Mouse (Mus musculus) megakaryocyte-erythroid progenitor cell, adult 5-6 weeks (primary cell): ENCODE results near the gene Sufu. TPM values are rescaled to one million over a fixed set of nuclear protein-coding genes. Genes with fewer than 3 reads are reported as not detected.

Source experiments
- ATAC-seq: replicated peaks from 2 replicates; pipeline ENCODE4 v1.8.0; 2016; ENCODE audit warnings: mild to moderate bottlenecking, inconsistent platforms; ENCODE audit not compliant: severe bottlenecking, poor library complexity, low FRiP score, low TSS enrichment
- total RNA-seq, 2 experiments: library from RNA; stranded (forward) in 1 of 2; stranded (reverse) in 1 of 2; fragments of 200-1000, 215-1000 nt in 1 of 2; fragments of >200 nt in 1 of 2; fragmentation: Nextera tagmentation in 1 of 2; gene quantifications; 2 replicates each; pipeline ENCODE4 v1.2.3; 2014 to 2017

The Sufu gene
- total RNA-seq, 2 experiments from 2014 or later = 7.4 to 16.3 TPM

DNA sequence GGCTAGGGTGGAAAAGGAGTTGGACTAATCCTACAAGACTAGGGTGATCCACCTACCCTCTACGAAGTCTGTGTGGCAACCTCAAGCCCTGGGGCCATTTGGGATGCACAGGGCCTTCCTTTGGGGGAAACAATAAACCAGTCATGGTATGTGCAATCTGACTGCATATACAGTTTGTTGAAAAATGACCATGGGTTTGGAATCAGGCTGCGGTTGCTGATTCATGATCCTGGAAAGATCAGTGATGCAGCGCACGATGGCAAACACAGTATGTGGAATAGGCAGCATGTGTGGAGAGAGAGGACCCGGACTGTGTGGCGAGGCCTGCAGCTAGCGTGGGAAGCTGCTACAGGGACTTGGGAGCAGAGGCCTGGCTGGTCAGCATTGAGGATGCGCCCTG lies 58.9 kb downstream of the Sufu start:
- ATAC-seq = no peak

DNA sequence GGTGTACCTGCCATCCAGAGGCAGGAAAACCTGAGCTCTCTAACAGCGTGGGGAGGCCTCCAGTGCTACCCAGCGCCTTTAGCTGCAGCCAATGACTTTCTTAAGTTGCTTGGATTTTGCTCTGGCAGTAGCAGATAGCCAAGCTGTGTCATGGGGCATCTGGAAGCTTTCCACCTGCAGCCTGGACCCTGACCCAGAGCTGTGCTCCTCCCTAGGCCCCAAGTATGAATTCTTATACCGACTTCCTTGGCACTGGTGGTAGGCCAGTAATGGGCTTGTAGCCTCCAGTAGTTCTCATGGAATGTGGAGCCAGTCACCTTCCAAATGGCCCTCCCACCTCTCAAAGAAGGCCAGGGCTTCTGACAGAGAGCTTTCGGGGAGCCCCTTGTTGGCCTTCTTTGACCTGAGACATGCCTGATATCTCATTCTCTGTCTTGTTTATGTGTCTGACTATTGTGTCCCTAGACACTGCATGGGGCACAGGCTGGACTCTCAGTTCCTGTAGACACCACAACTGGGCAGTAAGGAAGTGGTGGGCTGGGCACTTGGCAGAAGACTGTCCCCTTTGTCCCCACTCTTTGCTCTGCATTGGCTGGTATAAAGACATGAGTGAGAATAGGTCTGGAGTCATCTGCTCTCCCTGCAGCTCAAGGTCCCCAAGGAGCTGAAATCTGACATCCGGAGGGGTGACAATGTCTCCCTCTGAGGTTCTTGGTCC lies 59.5 kb downstream of the Sufu start:
- ATAC-seq = no peak

DNA sequence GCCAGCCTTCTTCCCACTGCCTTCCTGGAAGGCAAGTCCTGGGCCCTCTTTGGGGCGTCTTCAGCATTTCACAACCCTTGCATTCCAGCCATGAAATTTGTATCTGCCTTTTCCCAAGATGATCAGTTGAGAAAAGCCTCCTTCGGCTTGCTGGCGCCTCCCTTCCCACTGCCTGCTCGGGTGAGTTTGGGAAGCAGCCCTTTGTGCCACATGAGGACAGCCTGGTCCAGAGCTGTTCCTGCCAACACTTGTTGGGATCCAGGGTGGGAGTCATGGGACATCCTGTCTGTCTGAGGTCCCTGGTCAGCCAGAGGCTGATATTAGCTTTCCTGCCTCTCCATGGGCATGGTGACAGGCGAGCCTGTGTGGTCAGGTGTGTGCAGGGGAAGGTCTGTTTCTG lies 61.1 kb downstream of the Sufu start:
- no peak for ATAC-seq

DNA sequence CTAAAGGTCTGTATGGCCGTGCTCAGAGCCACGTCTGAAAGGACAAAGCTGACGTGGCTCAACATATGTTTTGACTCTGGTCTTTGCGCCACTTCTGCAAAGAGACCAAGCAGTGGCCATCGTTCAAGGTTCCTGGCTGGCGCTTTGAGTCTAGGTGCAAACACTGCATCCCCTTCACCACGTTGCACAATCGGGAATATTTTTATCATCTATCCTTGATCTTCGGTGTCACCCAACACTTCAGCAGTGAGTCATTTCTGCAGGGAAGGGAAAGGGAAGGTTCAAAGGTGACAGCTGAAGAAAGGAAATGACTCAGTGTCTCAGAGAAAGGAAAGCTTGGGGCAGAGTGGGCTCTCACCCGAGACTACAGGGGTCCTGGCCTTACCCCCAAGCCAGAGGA lies 62.6 kb downstream of the Sufu start:
- ATAC-seq = no peak

DNA sequence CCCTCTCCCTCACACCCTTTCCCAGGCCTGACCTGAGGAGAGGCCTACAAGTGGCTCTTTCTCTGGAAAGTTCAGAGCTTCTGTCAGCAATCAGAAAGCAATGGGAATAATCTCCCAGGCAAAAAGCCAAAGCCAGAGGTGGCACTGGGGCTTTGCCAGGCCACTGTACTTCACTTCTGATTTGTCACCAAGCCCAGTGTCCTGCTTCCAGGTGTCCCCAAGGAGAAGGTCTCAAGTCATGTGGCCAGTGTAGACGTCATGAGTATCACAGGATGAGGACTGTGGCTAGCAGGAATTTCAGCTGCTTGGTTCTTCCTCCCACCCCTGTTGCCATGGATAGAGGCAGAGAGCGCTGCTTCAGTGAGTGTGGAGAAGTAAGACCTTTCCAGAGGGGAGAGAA lies 63.2 kb downstream of the Sufu start:
- no peak for ATAC-seq

DNA sequence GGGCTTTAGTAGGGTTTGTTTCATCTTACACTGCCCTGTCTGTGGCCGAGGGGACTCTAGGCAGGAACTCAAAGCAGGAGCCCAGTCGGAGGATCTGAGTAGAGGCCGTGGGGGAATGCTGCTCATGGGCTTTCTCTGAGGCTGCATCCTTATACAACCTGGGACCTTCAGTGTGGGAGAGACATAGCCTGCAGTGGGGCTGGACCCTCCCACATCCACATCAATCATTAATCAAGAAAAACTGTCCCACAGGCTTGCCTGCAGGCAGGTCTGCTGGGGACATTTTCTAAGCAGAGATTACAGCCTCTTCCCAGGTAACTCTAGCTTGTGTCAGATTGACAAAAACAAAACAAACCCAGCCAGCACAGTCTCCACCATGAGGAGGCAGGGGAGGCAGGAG lies 65.9 kb downstream of the Sufu start:
- no peak for ATAC-seq

DNA sequence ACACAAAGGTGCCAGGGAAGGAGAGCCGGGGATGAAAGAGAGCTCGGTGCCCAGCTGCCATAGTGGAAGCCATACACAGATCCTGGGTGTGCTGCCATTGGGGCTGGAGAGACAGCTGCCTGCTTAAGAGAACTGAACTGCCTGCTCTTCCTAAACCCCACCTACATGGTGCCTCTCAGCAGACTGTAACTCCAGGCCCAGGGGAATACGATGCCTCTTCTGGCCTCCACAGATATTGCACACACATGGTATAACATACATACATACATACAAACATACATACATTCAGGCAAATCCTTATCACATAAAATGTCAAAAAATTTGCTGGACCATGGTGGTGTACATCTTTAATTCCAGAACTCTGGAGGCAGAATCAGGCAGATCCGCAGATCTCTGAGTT lies 66.8 kb downstream of the Sufu start:
- ATAC-seq = no peak

DNA sequence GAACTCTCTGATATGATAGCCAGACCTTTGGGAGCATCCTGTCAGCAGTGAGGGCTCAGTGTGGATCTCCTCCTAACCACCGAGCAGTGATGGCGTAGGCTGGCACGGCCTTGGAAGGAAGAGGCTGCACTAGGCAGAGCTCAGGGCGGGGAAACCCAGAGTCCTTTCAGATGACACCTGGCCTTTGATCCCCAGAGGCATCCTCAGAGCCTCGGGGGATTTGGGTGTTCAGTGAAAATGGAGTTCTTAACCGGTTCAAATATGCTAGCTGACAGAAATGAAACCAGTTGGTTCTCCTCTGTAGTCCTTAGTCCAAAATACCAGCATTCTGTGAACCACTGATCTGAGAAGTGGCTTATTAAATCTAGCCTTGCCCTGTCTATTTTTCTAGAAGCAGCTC lies 69.5 kb downstream of the Sufu start:
- no peak for ATAC-seq

DNA sequence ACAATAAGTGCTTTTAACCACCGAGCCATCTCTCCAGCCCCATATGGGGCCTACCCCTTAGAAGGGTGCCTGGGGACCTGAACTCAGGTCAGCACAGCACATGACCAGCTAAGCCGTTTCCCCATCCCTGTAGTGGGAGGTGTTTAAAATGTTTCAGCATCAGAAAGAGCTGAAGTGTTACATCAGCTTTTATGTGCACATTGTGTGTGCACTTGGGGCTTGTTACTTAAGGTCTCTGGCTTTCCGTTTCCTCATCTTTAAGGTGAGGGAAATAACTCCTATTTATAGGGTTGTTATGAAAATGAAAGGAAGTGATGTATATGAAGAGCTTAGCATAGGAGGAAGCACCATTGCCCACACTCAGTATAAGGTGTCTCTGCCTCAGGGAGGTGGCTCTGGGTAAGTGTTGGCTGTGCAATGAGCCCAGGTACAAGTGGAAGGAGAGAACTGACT lies 70.4 kb downstream of the Sufu start:
- no peak for ATAC-seq

DNA sequence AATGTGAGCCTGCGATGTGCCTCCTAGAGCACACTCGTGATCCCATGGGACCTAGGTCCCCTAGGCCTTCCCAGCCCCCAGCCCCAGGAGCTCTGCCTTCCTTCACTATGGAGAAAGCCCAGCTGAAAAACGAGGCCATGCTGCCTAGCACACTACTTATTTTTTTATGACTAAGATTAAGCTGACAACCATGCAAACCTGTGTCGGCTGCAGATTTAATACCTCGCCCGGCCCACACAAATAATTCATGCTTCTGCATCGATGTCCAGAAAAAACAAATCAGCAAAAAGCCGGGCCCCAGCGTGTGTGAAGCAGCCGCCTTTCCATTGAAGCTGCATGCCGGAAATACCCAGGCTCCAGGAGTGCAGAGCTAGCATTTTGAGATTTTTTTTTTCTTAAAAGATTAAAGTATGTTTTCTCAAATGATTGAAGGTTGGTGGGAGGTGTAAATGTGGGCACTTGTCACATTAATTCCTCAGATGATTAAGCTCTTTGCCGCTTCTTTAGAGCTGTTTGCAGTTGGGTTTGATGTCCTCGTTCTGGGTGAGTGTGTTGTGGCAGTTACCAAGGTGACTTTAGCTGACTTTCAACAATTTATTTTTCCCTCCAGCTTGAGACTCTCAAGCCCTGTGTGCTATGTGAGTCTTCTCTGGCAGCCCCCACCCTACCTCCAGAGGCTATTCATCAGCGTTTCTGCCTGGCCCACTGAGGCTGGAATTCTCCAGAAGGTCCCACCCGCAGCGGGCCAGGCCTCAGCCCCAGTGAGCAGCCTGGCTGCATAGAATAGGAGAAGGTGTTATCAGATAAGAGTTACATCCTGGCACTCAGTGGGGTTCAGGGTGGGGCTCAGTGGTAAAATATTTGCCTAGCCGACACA lies 73.9 kb downstream of the Sufu start:
- peak; percentile 88 for ATAC-seq

DNA sequence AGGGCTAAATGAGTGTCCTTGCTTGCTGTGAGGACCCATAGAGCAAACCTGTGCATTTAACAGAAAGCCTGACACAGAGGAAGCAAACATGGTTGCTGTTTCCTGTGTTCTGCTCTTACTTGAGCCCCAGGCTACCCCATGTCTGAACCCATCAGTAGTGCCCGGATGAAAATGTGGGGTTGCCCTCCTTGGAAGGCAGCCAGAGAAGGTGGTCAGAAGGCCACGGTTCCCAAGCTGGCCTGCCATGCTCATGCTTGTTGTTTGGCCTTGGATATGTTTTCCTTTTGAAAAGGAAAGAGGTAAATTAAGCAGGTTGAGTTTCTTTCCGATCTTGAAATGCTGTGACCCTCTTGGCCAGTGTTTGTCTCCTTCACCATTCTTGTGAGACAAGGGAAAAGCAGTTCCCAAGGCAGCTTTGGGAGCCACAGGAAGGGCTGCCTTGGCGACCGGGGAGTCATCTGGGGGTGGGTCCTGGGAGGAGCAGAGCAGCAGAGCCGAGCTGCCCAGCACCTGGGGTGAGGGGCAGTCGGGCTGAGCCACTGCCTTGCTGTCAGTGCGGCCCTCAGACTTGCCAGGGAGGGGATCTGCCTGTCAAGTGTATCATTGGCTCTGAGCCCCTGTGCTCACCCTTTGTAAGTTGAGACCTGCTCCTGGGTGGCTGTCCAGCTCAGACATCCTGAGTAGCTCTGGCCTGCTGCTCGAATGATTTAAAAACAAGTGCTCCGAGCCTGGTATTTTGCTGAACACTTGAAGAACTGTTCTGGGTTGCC lies 74.8 kb downstream of the Sufu start:
- no peak for ATAC-seq

DNA sequence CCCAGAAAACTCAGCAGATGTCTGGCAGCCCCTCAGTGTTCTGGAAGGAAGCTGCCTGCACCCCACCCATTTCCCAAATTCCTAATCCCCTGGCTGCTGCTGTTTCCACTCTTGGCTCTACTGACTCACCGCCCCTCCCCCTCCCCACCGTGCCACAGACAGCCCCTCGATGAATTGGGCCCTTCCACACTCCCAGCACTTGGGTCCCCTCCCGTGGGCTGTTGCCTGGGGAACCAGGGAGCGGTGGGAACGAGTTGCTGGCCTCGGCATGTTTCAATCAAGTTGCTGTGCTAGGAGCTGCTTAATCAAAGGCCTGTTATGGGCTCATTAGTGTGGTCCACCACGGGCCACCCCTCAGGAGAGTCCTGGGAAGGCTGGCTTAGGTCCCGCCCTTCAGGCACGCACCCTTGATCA lies 80.7 kb downstream of the Sufu start:
- ATAC-seq = no peak

DNA sequence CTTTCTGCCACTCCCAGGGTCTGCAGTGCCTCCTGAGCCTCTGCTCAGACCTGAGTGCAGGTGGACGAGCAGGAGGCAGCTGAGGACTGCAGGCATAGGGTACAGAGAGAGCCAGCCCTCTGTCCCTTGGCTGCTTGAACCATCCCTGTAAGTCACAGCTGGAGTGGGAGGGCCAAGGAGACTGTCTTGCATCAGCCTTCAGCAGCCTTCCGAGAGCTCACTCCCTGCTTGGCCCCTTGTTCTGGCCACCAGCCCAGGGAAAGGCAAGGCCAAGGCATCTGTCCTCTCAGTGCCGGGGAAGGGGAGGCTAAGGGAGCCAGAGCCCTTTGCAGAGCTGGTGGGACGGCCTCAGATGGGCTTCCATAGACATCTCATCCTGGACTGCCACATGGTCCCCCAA lies 81.5 kb downstream of the Sufu start:
- ATAC-seq = no peak

DNA sequence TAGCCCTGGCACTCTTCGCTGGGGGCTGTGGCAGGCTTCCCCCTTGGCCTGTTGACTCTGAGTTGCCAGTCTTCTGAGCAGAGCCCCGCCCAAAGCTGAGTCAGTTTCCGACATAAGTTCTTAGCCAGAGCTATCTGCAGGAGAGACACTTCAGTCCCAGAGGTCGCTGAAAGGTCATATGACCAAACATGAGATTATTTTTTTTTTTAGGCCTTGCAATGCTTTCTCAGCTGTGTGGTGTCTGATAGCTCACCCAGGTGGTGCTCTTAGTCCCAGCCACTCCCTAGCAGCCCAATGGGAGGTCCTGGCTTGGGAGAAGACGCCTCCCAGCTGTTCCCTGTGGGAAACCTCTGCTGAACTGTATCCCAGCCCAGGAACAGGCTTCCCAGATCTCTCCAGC lies 82.1 kb downstream of the Sufu start:
- peak; percentile 52 for ATAC-seq

DNA sequence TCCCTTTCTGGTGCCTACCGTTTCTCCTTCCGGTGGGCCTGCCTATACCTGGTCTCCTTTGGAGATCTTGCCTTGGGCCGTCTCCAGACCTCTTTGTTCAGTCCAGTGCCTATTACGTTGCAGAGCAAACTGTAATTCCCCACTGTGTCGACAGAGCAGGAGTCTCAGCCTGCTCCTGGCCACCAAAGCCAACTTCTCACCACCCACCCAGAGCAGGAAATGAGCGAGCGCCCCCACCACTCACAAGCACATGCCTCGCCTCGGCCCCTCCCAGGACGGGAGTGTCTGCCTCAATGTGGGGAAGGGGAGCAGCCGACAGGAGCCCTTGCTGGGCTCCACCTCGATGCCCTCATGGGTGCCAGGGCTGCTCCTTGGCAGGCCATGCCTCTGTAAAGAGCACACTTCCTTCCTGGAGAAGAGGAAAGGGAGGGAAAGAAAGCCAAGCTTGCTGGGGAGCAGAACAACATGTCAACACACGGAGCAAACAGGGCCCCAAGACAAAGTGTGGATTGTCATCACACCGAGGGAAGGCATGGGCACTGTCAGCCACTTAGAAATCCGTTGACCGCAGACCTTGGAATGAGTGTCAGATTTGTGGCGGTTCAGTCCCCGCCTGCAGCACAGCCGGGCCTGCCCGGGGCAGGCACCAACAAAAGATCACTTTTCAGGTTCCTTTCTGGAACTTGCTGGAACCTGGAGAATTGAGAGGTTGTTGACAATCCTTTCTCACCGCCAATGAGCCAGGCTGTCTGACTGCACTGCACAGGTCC lies 82.8 kb downstream of the Sufu start:
- no peak for ATAC-seq

DNA sequence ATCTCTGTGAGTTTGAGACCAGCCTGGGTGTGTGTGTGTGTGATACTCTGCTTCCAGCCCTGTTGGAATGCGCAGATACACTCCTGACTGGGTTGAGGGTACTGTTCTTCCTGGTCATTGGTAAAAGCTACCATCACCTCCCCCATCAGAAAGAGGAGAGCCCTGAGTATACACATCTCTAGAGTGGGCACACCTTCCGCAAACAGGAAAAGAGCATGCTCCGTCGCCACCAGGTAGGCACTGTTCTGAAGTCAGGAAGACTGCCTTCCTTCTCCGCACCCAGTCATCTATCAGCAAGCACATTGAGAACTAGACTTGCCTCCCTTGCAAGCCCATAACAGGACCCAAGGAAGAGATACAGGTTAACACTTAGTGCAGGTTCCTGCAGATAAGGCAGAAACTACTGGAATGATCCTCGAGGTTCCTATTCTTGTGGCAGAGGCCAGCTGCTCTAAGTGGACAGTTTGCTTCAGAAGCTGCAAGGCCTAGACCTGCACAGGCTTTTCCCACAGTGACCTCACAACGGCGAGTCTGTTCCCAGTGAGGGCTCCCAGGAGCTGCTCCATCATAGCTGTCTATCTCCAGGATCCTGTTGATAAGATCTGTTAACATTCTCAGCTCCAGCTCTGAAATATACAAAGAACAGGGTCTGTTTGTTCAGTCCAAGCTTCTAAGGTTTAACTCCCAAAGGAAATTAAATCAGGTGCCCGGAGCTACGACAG lies 84.1 kb downstream of the Sufu start:
- no peak for ATAC-seq

DNA sequence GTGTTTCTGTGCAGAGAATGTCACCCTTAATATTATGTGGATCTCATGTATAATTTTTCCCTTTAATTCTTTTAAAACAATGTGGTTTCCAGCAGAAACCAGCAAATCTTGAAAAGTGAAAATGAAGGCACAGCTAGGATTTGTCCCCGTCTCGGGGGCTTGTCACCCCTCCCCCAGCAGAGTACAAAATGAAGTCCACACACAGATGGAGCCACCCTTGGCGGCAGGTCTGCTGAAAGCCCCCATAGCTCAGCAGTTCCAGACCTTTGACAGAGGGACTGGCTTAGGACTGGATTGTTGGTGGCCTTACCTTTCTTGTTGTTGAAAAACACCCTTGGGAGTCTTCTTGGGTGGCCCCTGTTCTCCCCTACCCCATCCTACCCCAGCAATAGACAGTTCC lies 84.7 kb downstream of the Sufu start:
- ATAC-seq = no peak

DNA sequence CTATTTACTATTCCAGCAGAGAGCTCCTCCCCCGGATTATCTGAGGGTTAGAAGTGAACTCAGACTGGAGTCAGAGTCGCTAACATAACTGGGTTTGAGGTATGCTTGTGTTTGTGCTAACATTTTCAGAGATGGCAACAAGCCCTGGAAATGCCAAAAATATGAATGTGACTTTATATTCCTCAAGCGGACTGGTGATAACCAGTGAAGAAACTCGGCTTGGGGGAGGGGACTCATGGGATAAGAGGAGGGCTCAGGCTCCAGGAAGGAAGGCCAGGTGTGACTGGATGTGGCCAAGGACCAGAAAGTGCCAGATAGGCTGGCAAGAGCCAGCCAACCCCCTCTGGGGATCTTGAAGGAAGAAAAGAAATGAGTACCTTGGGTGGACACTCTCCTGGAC lies 85.1 kb downstream of the Sufu start:
- no peak for ATAC-seq
